Mouse (Mus musculus) forebrain, embryonic 10.5 days (tissue): ENCODE measurements at regions not wholly inside any gene's neighbourhood (a gene's known extent, or its start where the extent isn't known, plus 50 kb on each side); places are given as distances from the start of the nearest gene placed in this dataset.

Experiments used
- DNase-seq: peaks from one replicate; pipeline ENCODE4 v3.0.0-alpha.2; 2017; ENCODE audit warnings: low spot score; ENCODE audit errors: extremely low spot score
- H3K27ac ChIP-seq: fragments of 300-500 bp; sonication (generic); 2 replicates; pipeline ENCODE4 v1.5.1; 2016; ENCODE audit warnings: mild to moderate bottlenecking
- H3K27me3 ChIP-seq: fragments of 300-500 bp; sonication (generic); 2 replicates; pipeline ENCODE4 v1.6.1; 2016; ENCODE audit warnings: mild to moderate bottlenecking; ENCODE audit not compliant: poor library complexity, severe bottlenecking
- H3K36me3 ChIP-seq: fragments of 300-500 bp; sonication (generic); replicated peaks from 2 replicates; pipeline ENCODE4 v1.6.1; 2016; ENCODE audit warnings: mild to moderate bottlenecking, moderate library complexity
- H3K4me1 ChIP-seq: fragments of 300-500 bp; sonication (generic); 2 replicates; pipeline ENCODE4 v1.6.1; 2016
- H3K4me3 ChIP-seq: fragments of 300-500 bp; sonication (generic); 2 replicates; pipeline ENCODE4 v1.5.1; 2016; ENCODE audit warnings: mild to moderate bottlenecking, moderate library complexity
- H3K9me3 ChIP-seq: fragments of 300-500 bp; sonication (generic); 2 replicates; pipeline ENCODE4 v1.6.1; 2016; ENCODE audit warnings: mild to moderate bottlenecking, moderate library complexity
- WGBS: fragments of 180-500 bp; shearing (Covaris S2); methylation state at CpG from one replicate; pipeline ENCODE4 v1.1.7; 2016; 5-methylcytosine and 5-hydroxymethylcytosine counted together

- no peak for DNase-seq
- Histone ChIP-seq H3K27ac (no peak overlapping the region), H3K27me3 (no peaks in the 10 kb centered on the region), H3K4me3 (no peak overlapping the region), H3K36me3 (no peaks in the 10 kb centered on the region), H3K9me3 (no peaks in the 10 kb centered on the region), H3K4me1 (no peaks in the 10 kb centered on the region)
- 91% methylated on average over 17 of the region's 17 CpGs for WGBS
These were observed 118.7 kb upstream of the Sgk1 start for GRCm38 (mm10) chr10:21763017-21763964.

GRCm38 (mm10) chr10:21764090-21764489, 117.9 kb upstream of the Sgk1 start:
- no peaks in the 10 kb centered on the region for H3K4me1 ChIP-seq
- DNase-seq = no peak
- no peaks in the 10 kb centered on the region for H3K9me3 ChIP-seq
- no peak overlapping the region for H3K27ac ChIP-seq
- no peaks in the 10 kb centered on the region for H3K36me3 ChIP-seq
- no peaks in the 10 kb centered on the region for H3K27me3 ChIP-seq
- no peak overlapping the region for H3K4me3 ChIP-seq
- WGBS = 94% methylated on average over 8 of the region's 8 CpGs

GRCm38 (mm10) chr10:21764891-21765290, 117.1 kb upstream of the Sgk1 start:
- no peaks in the 10 kb centered on the region for H3K27me3 ChIP-seq
- WGBS = 91% methylated on average over 13 of the region's 13 CpGs
- no peaks in the 10 kb centered on the region for H3K4me1 ChIP-seq
- no peak overlapping the region for H3K27ac ChIP-seq
- H3K36me3 ChIP-seq = no peaks in the 10 kb centered on the region
- no peak for DNase-seq
- H3K9me3 ChIP-seq = no peaks in the 10 kb centered on the region
- no peak overlapping the region for H3K4me3 ChIP-seq

GRCm38 (mm10) chr10:21773548-21773947, 108.4 kb upstream of the Sgk1 start:
- Histone ChIP-seq H3K4me1 (peaks cover 8% of the 10 kb centered on the region; the same call in 1 of the 2 replicates), H3K27ac (no peak overlapping the region), H3K36me3 (no peaks in the 10 kb centered on the region), H3K4me3 (no peak overlapping the region), H3K27me3 (no peaks in the 10 kb centered on the region), H3K9me3 (peaks cover 3% of the 10 kb centered on the region; the same call in 1 of the 2 replicates)
- DNase-seq = no peak
- 86% methylated on average over 4 of the region's 4 CpGs for WGBS

GRCm38 (mm10) chr10:21775441-21775840, 106.5 kb upstream of the Sgk1 start:
- Histone ChIP-seq H3K4me1 (peaks cover 11% of the 10 kb centered on the region; the same call in 1 of the 2 replicates), H3K27ac (no peak overlapping the region), H3K36me3 (no peaks in the 10 kb centered on the region), H3K4me3 (no peak overlapping the region), H3K9me3 (peaks cover 3% of the 10 kb centered on the region; the same call in 1 of the 2 replicates), H3K27me3 (no peaks in the 10 kb centered on the region)
- WGBS = 88% methylated on average over 5 of the region's 5 CpGs
- no peak for DNase-seq

- no peak for DNase-seq
These were observed 105.8 kb upstream of the Sgk1 start for GRCm38 (mm10) chr10:21775911-21776761.

GRCm38 (mm10) chr10:21776762-21777080, 105.3 kb upstream of the Sgk1 start:
- H3K9me3 ChIP-seq = no peaks in the 10 kb centered on the region
- 90% methylated on average over 8 of the region's 8 CpGs for WGBS
- no peak overlapping the region for H3K27ac ChIP-seq
- DNase-seq = no peak
- H3K27me3 ChIP-seq = no peaks in the 10 kb centered on the region
- H3K4me3 ChIP-seq = no peak overlapping the region
- H3K36me3 ChIP-seq = no peaks in the 10 kb centered on the region
- H3K4me1 ChIP-seq = peaks cover 11% of the 10 kb centered on the region; the same call in 1 of the 2 replicates

More at GRCm38 (mm10) chr10:21775911-21776761, 105.8 kb upstream of the Sgk1 start:
- Histone ChIP-seq H3K9me3 (peaks cover under 1% of the 10 kb centered on the region; the same call in 1 of the 2 replicates), H3K4me3 (no peak overlapping the region), H3K4me1 (peaks cover 11% of the 10 kb centered on the region; the same call in 1 of the 2 replicates), H3K27ac (no peak overlapping the region), H3K36me3 (no peaks in the 10 kb centered on the region), H3K27me3 (no peaks in the 10 kb centered on the region)
- 77% methylated on average over 12 of the region's 12 CpGs for WGBS

GRCm38 (mm10) chr10:21777103-21777502, 104.9 kb upstream of the Sgk1 start:
- no peaks in the 10 kb centered on the region for H3K36me3 ChIP-seq
- H3K4me3 ChIP-seq = no peak overlapping the region
- no peak for DNase-seq
- WGBS = 91% methylated on average over 3 of the region's 3 CpGs
- no peaks in the 10 kb centered on the region for H3K9me3 ChIP-seq
- H3K27ac ChIP-seq = no peak overlapping the region
- no peaks in the 10 kb centered on the region for H3K27me3 ChIP-seq
- peaks cover 11% of the 10 kb centered on the region; the same call in 1 of the 2 replicates for H3K4me1 ChIP-seq

GRCm38 (mm10) chr10:21783478-21783877, 98.5 kb upstream of the Sgk1 start:
- Histone ChIP-seq H3K4me3 (no peak overlapping the region), H3K4me1 (peaks cover 3% of the 10 kb centered on the region; the same call in 1 of the 2 replicates), H3K27me3 (no peaks in the 10 kb centered on the region), H3K9me3 (no peaks in the 10 kb centered on the region), H3K36me3 (no peaks in the 10 kb centered on the region), H3K27ac (no peak overlapping the region)
- WGBS = 92% methylated on average over 7 of the region's 7 CpGs
- no peak for DNase-seq

GRCm38 (mm10) chr10:21785110-21785509, 96.9 kb upstream of the Sgk1 start:
- Histone ChIP-seq H3K36me3 (no peaks in the 10 kb centered on the region), H3K4me1 (peaks cover 3% of the 10 kb centered on the region; the same call in 1 of the 2 replicates), H3K27me3 (no peaks in the 10 kb centered on the region), H3K27ac (no peak overlapping the region), H3K4me3 (no peak overlapping the region), H3K9me3 (no peaks in the 10 kb centered on the region)
- 78% methylated on average over 4 of the region's 4 CpGs for WGBS
- no peak for DNase-seq

- no peak overlapping the region for H3K27ac ChIP-seq
- WGBS = 87% methylated on average over 5 of the region's 5 CpGs
These were observed 96.2 kb upstream of the Sgk1 start for GRCm38 (mm10) chr10:21785785-21786184.

GRCm38 (mm10) chr10:21789847-21790530, 92.0 kb upstream of the Sgk1 start:
- no peak for DNase-seq
- Histone ChIP-seq H3K9me3 (no peaks in the 10 kb centered on the region), H3K27ac (no peak overlapping the region), H3K27me3 (no peaks in the 10 kb centered on the region), H3K4me3 (no peak overlapping the region), H3K36me3 (no peaks in the 10 kb centered on the region), H3K4me1 (peaks cover 12% of the 10 kb centered on the region; the same call in 1 of the 2 replicates)
- WGBS = 81% methylated on average over 17 of the region's 17 CpGs

More at GRCm38 (mm10) chr10:21785785-21786184, 96.2 kb upstream of the Sgk1 start:
- Histone ChIP-seq H3K27me3 (no peaks in the 10 kb centered on the region), H3K4me1 (peaks cover 6% of the 10 kb centered on the region; the same call in 1 of the 2 replicates), H3K4me3 (no peak overlapping the region), H3K36me3 (no peaks in the 10 kb centered on the region), H3K9me3 (no peaks in the 10 kb centered on the region)
- no peak for DNase-seq
